Comparison of ENCODE assay signal across 8 mouse cellular contexts in the genomic region with DNA sequence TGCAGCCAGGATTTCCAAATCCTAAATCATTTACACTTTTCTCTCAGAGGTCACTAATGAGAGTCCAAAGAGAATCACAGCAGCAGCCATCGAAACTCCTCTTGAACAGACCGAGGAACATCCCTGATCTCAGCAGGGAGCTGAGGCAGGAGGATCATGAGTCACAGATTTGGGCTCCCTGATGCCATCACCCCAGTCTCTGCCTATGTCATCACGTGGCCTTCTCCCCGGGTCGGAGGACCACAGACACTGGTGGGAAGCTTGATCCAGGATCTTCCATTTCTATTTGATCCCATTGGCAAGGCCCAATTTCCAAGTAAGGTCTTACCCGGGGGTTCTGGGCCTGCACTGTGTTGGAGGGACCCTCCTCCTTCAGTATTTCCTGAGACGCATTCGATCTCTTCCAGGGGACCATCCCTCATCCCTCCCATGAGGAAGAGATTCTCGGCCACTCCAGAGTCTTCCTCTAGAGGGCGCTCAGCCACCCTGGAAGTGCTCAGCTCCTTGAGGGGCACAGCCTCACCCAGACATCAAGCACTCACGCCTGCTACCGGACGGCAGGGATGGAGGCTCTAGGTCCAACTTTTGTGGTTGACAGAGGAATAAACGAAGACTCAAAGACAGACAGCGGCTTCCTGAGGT. TPM values are rescaled to one million over a fixed set of nuclear protein-coding genes. Genes with fewer than 3 reads are reported as not detected.
DNase-seq lines count a peak whose midpoint lies in the region; ATAC-seq and TF ChIP-seq lines count a peak whose summit lies in the region.

No protein-coding gene starts in this region.

- TF ChIP-seq CTCF in ES-Bruce4 (IDR thresholded peaks at IDR 0.05; ENCODE audit: low read depth, low read length), result peak; percentile 98
- peak; percentile 96 for TF ChIP-seq CTCF in heart, postnatal 0 days (IDR thresholded peaks at IDR 0.05; ENCODE audit: low read depth)
- TF ChIP-seq CTCF in lung, adult 2 months (IDR thresholded peaks at IDR 0.05; ENCODE audit: insufficient read depth, low read length), result peak; percentile 86
- peak; percentile 87 for TF ChIP-seq CTCF in olfactory bulb, adult 2 months (IDR thresholded peaks at IDR 0.05; ENCODE audit: insufficient read depth, low read depth, low read length)

- peak; percentile 30; the same call in 1 of the 2 replicates for TF ChIP-seq EP300 in ES-Bruce4 (IDR thresholded peaks at IDR 0.05; ENCODE audit: insufficient read depth, low read depth, low read length)
- TF ChIP-seq EP300 in heart, postnatal 0 days (IDR thresholded peaks at IDR 0.05; ENCODE audit: low read depth), result no peak

- no peaks in the 10 kb centered on the region for H3K27me3 ChIP-seq in ES-Bruce4 (ENCODE audit: control insufficient read depth, insufficient read depth, low read length, poor library complexity, severe bottlenecking)
- 0 out of 2 replicates have a peak, but pooled peaks cover 6% of the 10 kb centered on the region for H3K27me3 ChIP-seq in heart, postnatal 0 days (ENCODE audit: control insufficient read depth, insufficient read depth, low read length)

- no peaks in the 10 kb centered on the region for H3K9me3 ChIP-seq in ES-Bruce4 (replicated peaks; ENCODE audit: control insufficient read depth, insufficient read depth, low read length, poor library complexity, severe bottlenecking)
- H3K9me3 ChIP-seq in heart, postnatal 0 days (replicated peaks; ENCODE audit: control insufficient read depth, low read length), result no peaks in the 10 kb centered on the region

- WGBS in heart, postnatal 0 days, result 21% methylated on average over 15 of the region's 15 CpGs
- WGBS in lung, adult 2 months, result 24% methylated on average over 15 of the region's 15 CpGs
- WGBS in olfactory bulb, adult 2 months, result 23% methylated on average over 15 of the region's 15 CpGs

- TF ChIP-seq POLR2A in ES-Bruce4 (IDR thresholded peaks at IDR 0.05; ENCODE audit: insufficient read depth, low read length), result no peak
- TF ChIP-seq POLR2A in lung, adult 2 months (IDR thresholded peaks at IDR 0.05; ENCODE audit: borderline replicate concordance, extremely low read depth, low read depth, low read length), result no peak
- no peak for TF ChIP-seq POLR2A in olfactory bulb, adult 2 months (IDR thresholded peaks at IDR 0.05; ENCODE audit: insufficient read depth, low read depth, low read length)

- peak; percentile 26 for DNase-seq in c-Kit-negative CD71-positive TER-119-positive erythroid progenitor cells, embryonic 14.5 days (ENCODE audit: low read depth, low spot score)
- peak; percentile 37 for DNase-seq in fibroblast of lung, adult 2 months (ENCODE audit: low read depth)
- peak; percentile 71 for DNase-seq in heart, postnatal 0 days (ENCODE audit: low spot score)
- DNase-seq in kidney, postnatal 14 days, result peak; percentile 77
- peak; percentile 70 for DNase-seq in lung, adult 2 months
- DNase-seq in testis, postnatal 14 days (ENCODE audit: low spot score), result peak; percentile 62

- no peak overlapping the region for H3K4me3 ChIP-seq in ES-Bruce4 (ENCODE audit: low read depth, low read length)
- H3K4me3 ChIP-seq in heart, postnatal 0 days (ENCODE audit: low read depth, low read length), result no peak overlapping the region
- no peak overlapping the region for H3K4me3 ChIP-seq in lung, adult 2 months (replicated peaks; ENCODE audit: extremely low read depth, low read depth, low read length)
- H3K4me3 ChIP-seq in olfactory bulb, adult 2 months (ENCODE audit: insufficient read depth, low read depth, low read length), result peak overlapping the region; percentile 11; the same call in 1 of the 2 replicates

- no peaks in the 10 kb centered on the region for H3K4me1 ChIP-seq in ES-Bruce4 (ENCODE audit: control insufficient read depth, insufficient read depth, low read length)
- no peaks in the 10 kb centered on the region for H3K4me1 ChIP-seq in heart, postnatal 0 days (ENCODE audit: control insufficient read depth, insufficient read depth)
- H3K4me1 ChIP-seq in lung, adult 2 months (ENCODE audit: control insufficient read depth, insufficient read depth, low read length), result no peaks in the 10 kb centered on the region
- H3K4me1 ChIP-seq in olfactory bulb, adult 2 months (ENCODE audit: control insufficient read depth, insufficient read depth, low read length), result peaks cover 17% of the 10 kb centered on the region

- peak; percentile 73 for ATAC-seq in heart, postnatal 0 days (ENCODE audit: insufficient read depth, low read depth)

- no peak overlapping the region for H3K27ac ChIP-seq in ES-Bruce4 (ENCODE audit: insufficient read depth, low read length)
- H3K27ac ChIP-seq in heart, postnatal 0 days (ENCODE audit: low read depth), result no peak overlapping the region
- no peak overlapping the region for H3K27ac ChIP-seq in olfactory bulb, adult 2 months (ENCODE audit: insufficient read depth, low read depth, low read length)

- H3K36me3 ChIP-seq in ES-Bruce4 (ENCODE audit: control insufficient read depth, insufficient read depth, low read length, poor library complexity, severe bottlenecking), result no peaks in the 10 kb centered on the region
- H3K36me3 ChIP-seq in heart, postnatal 0 days (replicated peaks; ENCODE audit: control insufficient read depth, insufficient read depth, low read length), result no peaks in the 10 kb centered on the region

- no peak overlapping the region for H3K4me2 ChIP-seq in heart, postnatal 0 days (ENCODE audit: low read depth, low read length)

- H3K9ac ChIP-seq in ES-Bruce4 (ENCODE audit: low read depth, poor library complexity, severe bottlenecking), result no peak overlapping the region
- no peak overlapping the region for H3K9ac ChIP-seq in heart, postnatal 0 days (replicated peaks; ENCODE audit: low read depth, low read length)

RNA-seq across cellular contexts. Expression of a gene that starts 24.8 kb away (rescaled TPM):
- polyA plus RNA-seq in ES-Bruce4 (2011; ENCODE audit: insufficient read depth, insufficient read length, low read depth, missing spikeins), result 16.1 and 17.7 TPM in 2 replicates
- total RNA-seq in heart, postnatal 0 days (2014; rRNA removed; ENCODE audit: low replicate concordance), result 78.3 and 91.9 TPM in 2 replicates
- 32.0 and 36.6 TPM in 2 replicates for polyA plus RNA-seq in heart, postnatal 0 days (2015; fragmentation: Nextera tagmentation; extraction: Ambion mirVana)
- polyA plus RNA-seq in lung, adult 2 months (2012; rRNA removed), result 41.8 and 50.6 TPM in 2 replicates
- polyA plus RNA-seq in olfactory bulb, adult 2 months (2012; ENCODE audit: insufficient read depth, insufficient read length, low replicate concordance, missing spikeins), result 106 TPM in 1 of 2 replicates, not detected in the other

RNA-seq across cellular contexts. Expression of a gene that starts 30.0 kb away (rescaled TPM):
- 102 and 112 TPM in 2 replicates for polyA plus RNA-seq in ES-Bruce4 (2011; ENCODE audit: insufficient read depth, insufficient read length, low read depth, missing spikeins)
- 77.1 and 78.2 TPM in 2 replicates for total RNA-seq in heart, postnatal 0 days (2014; rRNA removed; ENCODE audit: low replicate concordance)
- 53.8 and 55.7 TPM in 2 replicates for polyA plus RNA-seq in heart, postnatal 0 days (2015; fragmentation: Nextera tagmentation; extraction: Ambion mirVana)
- polyA plus RNA-seq in lung, adult 2 months (2012; rRNA removed), result 207 and 215 TPM in 2 replicates
- not detected in 2 replicates for polyA plus RNA-seq in olfactory bulb, adult 2 months (2012; ENCODE audit: insufficient read depth, insufficient read length, low replicate concordance, missing spikeins)

Comparison
In these comparisons a context has a peak if more than half of its experiments do, and no peak if none do; other contexts are left out.
1. DNase-seq: peak in every context shown above with its lines; median percentile 77 in kidney, postnatal 14 days; 71 in heart, postnatal 0 days; 70 in lung, adult 2 months; 62 in testis, postnatal 14 days; 37 in fibroblast of lung, adult 2 months; 26 in c-Kit-negative CD71-positive TER-119-positive erythroid progenitor cells, embryonic 14.5 days.